Mouse (Mus musculus) adipocyte (in vitro differentiated cells): Measurements from ENCODE around the gene Gys1.
A peak's percentile ranks its signal among the peaks of the same experiment; 100 is the strongest.

Experiments used
- DNase-seq: peaks from one replicate; pipeline ENCODE4 v3.0.0-alpha.2; 2016; ENCODE audit warnings: low spot score

Gene Gys1

DNA sequence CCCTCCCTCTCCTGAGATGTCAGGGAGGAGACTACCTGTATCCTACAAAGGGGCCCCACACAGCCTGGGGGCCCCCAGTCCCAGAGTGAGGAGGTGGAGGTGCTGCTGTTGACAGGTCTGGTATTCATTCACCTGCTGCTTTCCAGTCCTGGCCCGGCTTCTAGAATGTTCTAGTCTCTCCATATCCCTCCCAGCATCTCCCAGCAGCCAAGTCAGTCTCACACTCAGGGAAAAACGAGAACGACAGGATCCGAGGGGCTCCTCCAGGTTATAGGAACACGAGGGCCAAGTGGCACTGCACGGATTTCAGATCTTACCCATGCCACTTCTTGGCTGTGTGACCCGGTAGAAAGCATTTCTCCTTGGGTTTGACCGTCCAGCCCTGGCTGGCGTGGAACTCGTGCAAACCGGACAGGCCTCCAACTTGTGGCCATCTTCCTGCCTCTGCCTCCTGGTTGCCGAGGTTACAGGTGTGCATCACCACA is 19.9 kb upstream of the Gys1 start:
- DNase-seq = no peak

DNA sequence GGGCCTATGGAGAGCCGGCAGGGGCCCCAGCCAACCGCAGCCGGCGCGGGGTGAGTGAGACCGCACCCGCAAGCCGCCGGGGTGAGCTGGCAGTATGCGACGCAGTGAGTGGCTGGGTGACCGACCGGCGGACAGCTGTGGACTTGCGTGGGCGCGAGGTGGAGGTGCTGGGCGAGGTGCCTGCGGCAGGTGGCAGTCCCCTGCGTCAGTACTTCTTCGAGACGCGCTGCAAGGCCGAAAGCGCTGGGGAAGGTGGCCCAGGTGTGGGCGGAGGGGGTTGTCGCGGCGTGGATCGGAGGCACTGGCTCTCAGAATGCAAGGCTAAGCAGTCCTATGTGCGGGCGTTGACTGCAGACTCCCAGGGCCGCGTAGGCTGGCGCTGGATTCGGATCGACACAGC is 19.0 kb upstream of the Gys1 start:
- DNase-seq = no peak

DNA sequence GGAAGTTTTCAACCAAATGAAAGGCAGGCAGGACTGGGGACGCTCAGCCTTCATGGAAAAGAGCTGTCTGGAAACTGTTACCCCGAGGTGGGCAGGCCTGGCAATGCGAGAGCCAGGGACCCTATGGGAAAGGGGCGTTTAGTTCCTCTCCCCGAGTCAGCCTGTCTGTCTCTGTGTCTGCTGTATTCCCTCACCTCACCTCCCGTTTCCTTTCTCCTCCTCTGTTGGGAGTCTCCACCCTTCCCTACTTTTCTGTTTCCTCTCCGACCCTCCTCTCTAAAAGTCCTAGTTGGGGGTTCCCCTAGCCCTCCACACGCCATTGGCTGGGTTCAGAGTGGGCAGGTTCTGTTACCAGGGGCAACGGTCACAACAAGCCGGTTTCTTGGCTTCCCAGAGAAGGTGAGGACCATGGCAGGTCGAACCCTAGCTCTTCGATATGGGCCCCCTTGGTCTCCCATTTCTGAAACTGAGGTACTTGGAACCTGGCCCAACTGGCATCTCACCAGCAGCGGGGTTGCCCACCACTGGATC is 16.6 kb upstream of the Gys1 start:
- no peak for DNase-seq

DNA sequence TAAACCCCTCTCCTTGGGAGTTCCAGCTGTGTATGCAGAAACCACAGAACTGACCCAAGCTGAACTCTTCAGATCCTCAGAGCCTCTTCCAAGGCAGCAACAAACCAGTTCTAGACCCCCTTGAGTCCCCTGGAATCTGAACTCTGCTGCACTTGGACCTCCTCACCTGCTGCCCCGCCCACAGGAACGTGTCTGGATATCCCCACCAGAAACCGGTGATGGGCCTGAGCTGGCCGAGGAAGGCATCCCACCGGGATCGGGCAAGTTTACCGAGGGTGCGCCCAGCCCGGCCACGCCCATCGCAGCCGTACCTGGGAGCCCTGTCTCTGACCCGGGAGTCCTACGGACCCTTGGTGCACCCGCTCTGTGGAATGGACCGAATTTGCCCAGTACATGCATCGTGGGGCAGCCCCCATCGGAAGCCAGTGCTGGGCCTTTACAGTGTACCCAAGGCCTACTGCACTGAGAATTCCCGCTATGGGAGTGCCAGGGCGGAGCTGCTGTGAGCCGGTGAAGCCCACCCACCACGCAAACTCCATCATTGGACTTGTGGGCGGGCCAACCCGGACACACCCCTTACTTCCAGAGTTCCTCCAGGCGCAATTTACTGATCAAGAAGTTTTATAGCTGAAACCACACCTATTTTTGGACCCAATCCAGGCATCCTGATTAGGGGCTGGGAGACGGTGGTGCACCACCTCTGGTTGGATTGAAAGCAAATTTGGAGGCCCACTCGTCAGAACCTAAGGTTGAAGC is 14.6 kb upstream of the Gys1 start:
- DNase-seq = no peak

DNA sequence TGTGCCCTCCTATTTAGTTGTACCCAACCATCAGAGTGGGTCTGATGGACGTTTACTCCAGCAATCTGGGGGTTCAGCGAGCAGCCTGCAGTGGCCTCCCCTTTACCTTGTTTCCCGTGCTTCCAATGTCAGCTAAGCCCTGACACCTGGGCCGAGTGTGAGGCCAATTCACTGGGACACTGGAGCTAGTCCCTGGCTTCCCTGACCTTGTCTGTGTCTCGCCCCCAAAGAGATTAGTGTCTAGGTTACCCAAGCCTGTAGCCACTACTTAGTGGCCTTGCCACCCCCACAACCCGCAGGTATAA is 14.1 kb upstream of the Gys1 start, which contains the start of gene Lhb:
Gene Lhb (plus strand): TSS at position 206 of the 305 bp plus-strand sequence.
- no peak for DNase-seq

DNA sequence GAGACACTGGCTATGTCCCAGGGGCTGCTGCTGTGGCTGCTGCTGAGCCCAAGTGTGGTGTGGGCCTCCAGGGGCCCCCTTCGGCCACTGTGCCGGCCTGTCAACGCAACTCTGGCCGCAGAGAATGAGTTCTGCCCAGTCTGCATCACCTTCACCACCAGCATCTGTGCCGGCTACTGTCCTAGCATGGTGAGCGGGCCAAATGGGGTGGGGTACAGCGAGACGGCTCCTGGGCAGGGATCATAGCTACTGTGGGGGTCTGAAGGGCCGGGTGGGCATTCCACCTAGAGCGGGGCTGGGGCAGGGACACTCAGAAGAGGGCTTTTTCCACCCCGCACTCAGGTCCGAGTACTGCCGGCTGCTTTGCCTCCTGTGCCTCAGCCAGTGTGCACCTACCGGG is 13.4 kb upstream of the Gys1 start:
- no peak for DNase-seq

DNA sequence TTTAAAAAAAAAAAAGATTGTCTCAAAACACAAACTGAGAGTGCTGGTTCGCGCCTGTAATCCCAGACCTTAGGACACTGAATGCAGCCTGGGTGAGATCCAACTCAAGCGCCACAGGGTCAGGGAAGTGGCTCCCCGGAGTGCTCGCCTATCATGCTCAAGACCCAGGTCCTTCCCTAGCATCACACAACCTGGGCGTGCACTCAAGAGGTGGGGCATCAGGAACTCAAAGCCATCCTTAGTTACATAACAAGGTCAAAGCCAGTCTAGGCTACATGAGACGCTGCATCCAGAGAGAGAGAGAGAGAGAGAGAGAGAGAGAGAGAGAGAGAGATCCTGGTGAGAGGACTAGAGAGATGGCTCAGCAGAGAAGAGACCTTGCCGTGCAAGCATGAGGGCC is 8.1 kb upstream of the Gys1 start:
- no peak for DNase-seq

DNA sequence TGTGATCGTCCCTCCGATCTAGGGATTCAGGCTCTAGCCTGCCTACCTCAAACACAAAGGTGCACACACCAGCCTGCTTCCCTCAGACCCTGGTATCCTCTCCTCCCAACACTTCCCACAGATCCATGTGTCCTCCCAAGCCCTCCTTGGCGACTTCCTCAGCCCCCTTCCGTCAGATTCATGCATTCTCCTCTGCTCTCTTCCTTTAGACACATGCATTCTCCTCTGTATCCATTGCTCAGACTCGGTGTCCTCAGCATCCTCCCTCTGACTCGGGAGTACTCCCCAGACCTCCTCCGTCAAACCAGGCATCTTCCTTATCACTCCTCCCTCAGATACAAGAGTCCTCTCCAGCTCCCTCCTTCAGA is 825 bp upstream of the Gys1 start:
- no peak for DNase-seq

DNA sequence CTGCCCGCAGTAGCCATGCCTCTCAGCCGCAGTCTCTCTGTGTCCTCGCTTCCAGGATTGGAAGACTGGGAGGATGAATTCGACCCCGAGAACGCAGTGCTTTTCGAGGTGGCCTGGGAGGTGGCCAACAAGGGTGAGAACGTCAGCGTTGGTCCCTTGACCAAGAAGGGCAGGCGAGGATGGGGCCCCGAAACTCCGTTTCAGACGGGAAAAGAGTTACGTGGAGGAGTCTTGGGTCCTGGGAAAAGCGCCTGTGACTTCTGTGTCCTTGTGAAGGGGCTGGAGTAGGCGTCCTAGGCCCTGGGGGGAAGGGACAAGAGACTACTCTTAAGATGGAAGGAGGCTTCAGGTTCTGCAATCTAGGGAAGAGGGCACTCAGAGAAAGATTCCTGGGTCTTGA is 394 bp downstream of the Gys1 start:
- peak; percentile 54 for DNase-seq

DNA sequence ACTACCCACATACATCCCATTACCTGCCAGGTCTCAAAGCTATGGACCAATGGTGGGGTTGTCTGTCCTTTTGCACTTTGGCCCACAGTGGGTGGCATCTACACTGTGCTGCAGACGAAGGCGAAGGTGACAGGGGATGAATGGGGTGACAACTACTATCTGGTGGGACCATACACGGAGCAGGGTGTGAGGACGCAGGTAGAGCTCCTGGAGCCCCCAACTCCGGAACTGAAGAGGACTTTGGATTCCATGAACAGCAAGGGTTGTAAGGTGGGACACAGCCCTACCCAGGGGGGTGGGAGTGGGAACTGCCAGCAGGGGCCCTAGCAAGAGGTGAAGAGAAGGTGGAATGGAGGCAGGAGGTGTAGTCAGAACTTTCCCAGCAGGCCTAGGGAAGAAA is 1.8 kb downstream of the Gys1 start:
- DNase-seq = no peak

DNA sequence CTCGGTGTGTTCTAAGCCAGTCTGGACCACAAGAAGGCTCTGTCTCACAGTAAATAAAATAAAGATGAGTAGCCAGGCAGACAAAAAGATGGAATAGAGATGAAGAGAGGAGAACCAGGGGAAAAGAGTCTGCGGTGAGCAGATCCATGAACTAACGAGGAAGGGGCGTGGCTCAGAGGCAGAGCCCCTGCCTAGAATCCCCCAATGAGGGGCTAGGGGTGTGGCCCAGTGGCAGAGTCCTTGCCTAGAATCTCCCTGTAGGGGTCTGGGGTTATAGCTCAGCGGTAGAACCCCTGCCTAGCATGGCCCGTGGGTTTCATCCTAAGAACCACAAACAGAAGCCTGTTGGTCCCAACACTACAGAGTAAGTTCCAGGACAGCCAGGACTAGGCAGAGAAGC is 2.4 kb downstream of the Gys1 start:
- DNase-seq = no peak

DNA sequence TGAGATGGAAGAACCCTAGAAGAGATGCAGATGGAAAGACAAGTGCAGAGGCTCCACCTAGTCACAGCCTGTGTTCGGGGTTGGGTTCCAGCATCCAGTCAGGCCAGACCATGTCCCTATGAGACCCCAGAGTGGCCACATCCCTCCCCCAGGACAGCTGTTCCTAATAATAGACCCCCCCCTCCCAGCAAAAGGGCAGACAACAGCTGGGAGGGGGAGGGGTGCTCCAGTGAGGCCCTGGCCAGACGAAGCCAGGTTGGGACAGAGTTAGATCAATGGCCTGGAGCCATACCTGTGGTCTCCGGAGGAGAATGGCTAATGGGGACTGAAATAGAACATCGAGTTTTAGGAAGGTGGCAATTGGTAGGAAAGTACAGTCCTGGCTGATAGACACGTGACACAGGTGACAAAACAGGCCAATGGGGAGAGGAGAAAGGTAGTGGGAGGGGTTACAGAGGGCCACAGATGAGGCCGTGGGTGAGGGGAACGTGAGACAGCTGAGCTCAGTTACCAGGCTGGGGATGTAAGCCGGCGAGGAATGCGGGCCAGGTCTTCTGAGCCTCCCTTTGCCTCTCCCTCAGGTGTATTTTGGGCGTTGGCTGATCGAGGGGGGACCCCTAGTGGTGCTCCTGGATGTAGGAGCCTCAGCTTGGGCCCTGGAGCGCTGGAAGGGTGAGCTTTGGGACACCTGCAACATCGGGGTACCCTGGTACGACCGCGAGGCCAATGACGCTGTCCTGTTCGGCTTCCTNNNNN is 3.1 kb downstream of the Gys1 start, which contains the start of gene Ruvbl2:
Gene Ruvbl2 (minus strand): TSS at position 576 of the 756 bp plus-strand sequence.
- no peak for DNase-seq

DNA sequence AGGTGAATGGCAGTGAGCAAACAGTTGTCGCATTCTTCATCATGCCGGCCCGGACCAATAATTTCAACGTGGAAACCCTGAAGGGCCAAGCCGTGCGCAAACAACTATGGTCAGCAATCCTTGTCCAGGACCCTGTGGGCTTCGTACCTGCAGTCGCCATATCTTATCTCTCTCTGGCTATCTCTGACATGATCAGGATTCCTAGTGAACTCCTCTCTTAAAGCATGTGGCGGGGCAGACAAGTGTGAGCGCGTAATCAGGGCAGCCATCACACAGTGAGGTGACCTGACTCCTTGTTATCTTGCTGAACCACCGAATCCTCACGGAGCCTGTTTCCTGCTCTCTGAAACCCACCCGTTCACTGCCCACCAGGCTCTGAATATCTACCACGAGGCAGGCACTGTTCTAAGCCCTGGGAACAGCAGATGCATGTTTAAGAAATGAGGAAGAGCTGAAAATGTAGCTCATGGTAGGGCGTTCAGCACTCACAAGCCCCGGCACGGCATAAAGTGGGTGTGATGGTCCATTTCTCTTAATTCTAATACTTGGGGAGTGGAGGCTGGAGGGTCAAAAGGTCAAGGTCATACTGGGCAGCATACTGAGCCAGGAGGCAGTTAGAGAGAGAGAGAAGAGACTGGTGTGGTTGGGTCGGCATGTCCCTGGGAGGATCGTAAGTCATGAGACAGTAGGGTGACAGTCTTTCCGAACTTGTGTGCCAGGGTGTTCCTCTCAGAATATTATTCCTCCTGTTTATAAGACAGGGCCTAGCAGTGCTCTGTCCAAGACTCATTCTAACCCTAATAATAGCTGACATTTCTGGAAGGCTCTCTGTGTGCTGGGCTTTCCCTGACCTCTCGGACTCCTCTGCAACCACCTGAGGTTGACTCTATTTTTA is 9.1 kb downstream of the Gys1 start:
- DNase-seq = no peak

DNA sequence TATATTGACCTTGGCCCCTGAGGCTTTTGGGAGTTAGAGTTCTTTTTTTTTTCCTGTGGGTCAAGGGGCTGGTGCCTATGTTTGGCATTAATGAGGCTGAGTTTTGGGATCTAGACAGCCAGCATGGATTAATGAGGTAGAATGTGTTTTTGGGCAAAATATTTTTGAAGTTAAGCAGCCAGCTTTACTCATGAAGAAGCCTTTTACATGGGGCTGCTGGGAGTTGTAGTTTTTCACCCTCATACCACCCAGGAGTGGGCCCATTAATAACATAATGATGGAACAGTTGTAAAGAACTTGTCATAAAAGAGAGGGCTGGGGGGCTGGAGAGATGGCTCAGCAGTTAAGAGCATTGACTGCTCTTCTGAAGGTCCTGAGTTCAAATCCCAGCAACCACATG is 11.9 kb downstream of the Gys1 start:
- DNase-seq = no peak

DNA sequence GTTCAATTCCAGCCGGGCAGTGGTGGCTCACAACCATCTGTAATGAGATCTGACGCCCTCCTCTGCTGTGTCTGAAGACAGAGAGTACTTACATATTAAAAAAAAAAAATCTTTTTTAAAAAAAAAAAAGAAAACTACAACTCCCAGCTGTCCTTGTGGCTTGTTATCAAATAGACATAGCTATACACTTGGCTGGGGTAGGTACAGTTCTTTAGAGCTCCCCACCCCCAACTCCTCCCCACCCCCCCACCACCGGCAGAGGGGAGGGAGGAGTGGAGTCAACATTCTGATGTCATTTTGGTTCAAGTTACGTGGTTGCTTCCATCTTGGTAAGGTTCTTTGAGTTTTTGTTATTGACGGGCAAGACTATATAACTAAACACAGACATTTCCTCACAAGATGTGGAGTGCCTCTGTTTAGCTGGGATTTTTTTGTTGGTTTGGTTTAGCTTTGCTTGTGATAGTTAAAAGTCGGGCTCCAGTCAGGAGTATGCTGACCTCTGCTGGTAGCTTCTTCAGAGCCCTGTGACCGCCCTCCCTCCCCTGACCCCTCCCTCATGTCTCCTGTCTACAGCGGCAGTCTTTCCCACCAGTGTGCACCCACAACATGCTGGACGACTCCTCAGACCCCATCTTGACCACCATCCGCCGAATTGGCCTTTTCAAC is 12.8 kb downstream of the Gys1 start:
- peak; percentile 33 for DNase-seq

DNA sequence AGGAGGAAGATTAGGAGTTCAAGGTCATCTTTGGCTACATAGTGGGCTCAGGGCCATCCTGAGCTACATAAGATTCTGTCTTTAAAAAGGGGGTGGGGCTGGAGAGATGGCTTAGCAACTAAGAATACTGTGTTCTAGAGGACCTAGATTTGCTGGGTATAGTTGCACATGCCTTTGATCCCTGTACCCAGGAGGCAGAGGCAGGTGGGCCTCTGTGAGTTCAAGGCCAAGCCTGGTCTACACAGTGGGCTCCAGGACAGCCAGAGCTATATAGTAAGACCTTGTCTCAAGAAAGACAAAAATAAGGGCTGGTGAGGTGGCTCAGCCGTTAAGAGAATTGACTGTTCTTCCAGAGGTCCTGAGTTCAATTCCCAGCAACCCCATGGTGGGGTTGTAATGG is 15.3 kb downstream of the Gys1 start:
- no peak for DNase-seq

DNA sequence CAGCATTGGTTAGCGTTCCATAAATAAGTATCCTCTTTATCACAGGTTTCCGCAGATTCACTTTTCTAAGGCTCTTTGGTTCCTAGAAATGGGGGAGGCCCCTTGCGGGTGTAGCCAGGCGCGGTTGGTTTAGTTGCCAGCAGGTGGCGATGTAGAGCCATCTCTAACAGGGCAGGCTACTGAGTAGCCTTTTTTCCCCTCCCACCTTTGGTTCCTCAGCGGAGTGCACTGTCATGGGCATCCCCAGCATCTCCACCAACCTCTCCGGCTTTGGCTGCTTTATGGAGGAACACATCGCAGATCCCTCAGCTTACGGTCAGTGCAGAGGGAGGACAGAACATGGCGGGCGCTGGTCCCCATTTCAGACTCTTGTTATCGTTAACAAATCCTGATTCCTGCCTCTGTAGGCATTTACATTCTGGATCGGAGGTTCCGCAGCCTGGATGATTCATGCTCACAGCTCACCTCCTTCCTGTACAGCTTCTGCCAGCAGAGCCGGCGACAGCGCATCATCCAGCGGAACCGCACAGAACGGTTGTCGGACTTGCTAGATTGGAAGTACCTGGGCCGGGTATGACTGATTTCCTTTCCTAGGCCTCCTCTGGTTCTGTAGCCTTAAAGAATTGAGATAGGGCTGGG is 16.8 kb downstream of the Gys1 start:
- DNase-seq = peak; percentile 68

DNA sequence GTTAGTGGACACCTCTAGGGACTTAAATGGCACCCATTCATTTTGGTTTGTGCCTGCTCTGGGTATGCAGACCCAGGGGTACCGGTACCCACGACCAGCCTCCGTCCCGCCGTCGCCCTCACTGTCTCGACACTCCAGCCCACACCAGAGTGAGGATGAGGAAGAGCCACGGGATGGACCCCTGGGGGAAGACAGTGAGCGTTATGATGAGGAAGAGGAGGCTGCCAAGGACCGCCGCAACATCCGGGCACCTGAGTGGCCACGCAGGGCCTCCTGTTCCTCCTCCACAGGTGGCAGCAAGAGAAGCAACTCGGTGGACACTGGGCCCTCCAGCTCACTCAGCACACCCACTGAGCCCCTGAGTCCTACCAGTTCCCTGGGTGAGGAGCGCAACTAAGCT is 20.3 kb downstream of the Gys1 start:
- DNase-seq = no peak

DNA sequence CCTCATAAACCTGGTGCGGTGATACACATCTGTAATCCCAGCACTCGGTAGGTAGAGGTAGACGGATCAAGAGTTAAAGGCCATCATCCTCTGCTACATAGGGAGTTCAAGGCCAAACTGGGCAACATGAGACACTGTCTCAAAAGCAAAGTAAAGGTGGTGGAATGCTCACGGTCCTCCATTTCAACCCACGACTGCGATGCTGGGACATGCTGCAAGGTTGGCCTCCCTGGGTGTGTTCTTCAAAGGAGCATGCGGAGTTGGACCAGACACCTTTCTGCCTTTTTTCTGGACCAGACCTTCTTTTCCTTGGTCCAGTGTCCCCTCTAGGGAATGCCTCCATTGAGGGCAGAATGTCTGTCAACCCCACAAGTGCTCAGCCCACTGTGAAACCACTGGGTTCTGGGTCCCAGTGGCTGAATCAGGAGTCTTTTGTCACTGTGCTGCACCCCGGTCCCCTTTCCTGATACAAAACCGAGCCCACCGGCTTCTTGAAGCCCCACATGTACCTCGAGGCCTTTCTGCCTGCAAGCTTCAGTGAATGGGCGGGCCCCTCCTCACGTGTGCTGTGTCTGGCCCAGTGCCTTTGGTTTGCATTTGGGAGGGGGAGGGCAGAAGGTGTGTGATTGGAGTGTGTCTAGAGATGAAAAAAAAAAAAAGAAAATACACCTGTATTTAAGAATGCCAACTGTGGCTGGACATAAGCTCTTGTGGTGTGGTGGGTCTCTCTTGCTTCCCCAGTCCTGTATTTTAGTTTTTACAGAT is 21.5 kb downstream of the Gys1 start:
- DNase-seq = no peak

DNA sequence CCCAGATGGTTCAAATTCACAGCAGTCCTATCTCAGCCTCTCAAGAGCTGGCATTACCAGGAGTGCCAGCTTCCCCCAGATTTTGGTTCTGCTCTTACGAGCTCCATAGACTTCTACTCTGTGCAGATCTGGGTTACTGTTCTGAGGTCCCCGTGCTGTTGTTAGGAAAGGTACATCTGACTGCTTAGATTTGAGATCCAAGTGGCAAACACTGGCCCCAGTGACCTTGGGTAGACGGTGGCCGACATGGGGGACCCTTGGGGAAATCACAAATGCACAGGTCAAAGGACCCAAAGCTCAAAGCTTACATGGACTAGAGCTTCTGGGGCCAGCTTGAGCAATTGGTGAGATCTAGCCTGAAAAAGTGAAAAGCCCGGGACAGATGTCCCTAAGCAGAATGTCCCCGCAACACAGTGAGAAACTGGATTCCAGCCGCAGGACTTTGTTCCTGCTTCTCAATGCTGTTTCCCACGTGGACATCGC is 22.1 kb downstream of the Gys1 start:
- DNase-seq = no peak
